Mouse (Mus musculus) heart, postnatal 10 days (tissue): ENCODE data around the gene Zfp512b. TPM values are rescaled to one million over a fixed set of nuclear protein-coding genes. Genes with fewer than 3 reads are reported as not detected.

Source experiments
- DNase-seq, 2 experiments: peaks; one replicate each; pipeline ENCODE4 v3.0.0; 2021
- intact Hi-C: fragments of 180-260 bp; cut with DNase I; formaldehyde crosslinking; loops from one replicate; pipeline ENCODE4 v1.15.1; 2025
- total RNA-seq, 2 experiments: library from RNA; stranded (reverse); gene quantifications; 2 replicates each; pipeline ENCODE4 v1.2.3; 2021

The Zfp512b gene
- total RNA-seq, 2 experiments from 2014 or later, result 31.2 to 39.5 TPM

- no peak for DNase-seq
- intact Hi-C loops, result no loop called here
Observed at GRCm38 (mm10) chr2:181591528-181592085, 996 bp downstream of the Zfp512b start, which contains the start of gene Prpf6. Gene Prpf6, plus strand, starts transcription at chr2:181591868.

GRCm38 (mm10) chr2:181590471-181590870, 2.1 kb downstream of the Zfp512b start:
- no peak for DNase-seq
- intact Hi-C loops, result no loop called here

DNA sequence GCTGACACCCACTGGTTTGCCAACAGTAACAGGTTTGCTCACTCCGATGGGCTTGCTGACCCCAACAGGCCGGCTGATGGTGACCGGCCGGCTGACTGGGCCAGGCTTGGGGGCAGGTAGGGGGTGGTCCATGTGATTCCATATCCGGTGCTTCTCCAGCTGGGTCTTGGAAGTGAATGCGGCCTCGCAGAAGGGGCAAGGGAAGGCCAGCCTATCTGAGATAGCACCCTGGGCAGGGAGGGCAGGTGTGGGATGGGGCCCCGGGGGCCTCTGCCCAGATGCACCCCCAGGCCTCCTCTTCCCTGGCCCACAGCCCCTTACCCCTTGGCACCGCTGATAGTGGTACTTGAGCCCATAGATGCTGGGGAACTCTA, 2.9 kb downstream of the Zfp512b start:
- intact Hi-C loops, result no loop called here
- DNase-seq, result no peak

GRCm38 (mm10) chr2:181589011-181589731, 3.4 kb downstream of the Zfp512b start:
- no peak for DNase-seq
- intact Hi-C loops, result no loop called here

DNA sequence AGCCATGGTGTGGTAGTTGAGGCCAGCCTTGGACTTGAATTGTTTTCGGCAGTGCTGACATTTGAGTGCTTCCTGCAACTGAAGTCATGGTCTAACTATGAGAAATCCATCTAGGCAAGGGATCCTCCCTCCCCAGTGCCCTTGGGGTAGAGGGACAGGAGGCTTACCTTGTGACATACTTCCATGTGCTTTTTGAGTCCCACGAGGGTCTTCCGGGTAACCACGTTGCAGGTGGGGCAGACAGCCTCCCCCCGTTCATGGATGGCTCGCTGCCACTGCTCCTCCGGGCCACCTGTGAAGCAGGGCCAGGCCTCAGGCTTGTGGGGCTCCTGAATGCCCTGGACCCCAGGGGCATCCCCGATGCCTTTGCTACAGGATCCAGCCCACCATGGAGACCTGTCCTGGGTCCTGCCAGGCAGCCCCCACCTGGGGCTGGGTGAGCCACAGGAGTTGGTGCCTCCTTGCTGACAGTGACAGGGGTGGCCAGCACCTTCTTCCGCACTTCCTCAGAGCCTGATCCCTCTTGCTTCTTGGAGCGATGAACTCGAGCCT, 4.3 kb downstream of the Zfp512b start:
- no peak for DNase-seq
- intact Hi-C loops, result no loop called here

DNA sequence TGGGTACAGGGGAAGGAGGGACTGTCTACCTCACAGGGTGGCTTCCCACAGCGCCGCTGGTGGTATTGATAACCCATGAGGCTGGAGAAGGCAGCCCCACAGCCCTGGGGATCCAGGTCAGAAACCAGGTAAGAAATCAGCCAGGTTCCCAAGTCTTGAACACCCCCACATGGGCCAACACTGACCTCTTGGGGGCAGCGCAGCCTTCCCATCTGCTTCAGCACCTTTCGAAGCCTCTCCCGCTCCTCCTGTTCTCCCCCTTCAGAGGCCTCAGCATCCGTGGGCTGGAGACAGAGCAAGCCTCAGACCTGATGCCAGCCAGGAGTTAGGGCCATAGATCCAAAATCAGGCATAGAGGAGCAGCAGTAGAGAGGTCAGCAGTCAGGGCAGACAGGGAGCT, 4.8 kb downstream of the Zfp512b start:
- intact Hi-C loops, result no loop called here

GRCm38 (mm10) chr2:181586124-181586523, 6.5 kb downstream of the Zfp512b start:
- intact Hi-C loops, result no loop called here
- DNase-seq, result no peak

More for the DNA sequence above, 4.8 kb downstream of the Zfp512b start:
- no peak for DNase-seq

GRCm38 (mm10) chr2:181585506-181585905, 7.1 kb downstream of the Zfp512b start:
- no peak for DNase-seq

GRCm38 (mm10) chr2:181584411-181584942, 8.1 kb downstream of the Zfp512b start, which contains the start of gene Uckl1:
Gene Uckl1, minus strand, starts transcription at chr2:181584892.
- intact Hi-C loops, result no loop called here
- no peak for DNase-seq

More at GRCm38 (mm10) chr2:181585506-181585905, 7.1 kb downstream of the Zfp512b start:
- intact Hi-C loops, result no loop called here

DNA sequence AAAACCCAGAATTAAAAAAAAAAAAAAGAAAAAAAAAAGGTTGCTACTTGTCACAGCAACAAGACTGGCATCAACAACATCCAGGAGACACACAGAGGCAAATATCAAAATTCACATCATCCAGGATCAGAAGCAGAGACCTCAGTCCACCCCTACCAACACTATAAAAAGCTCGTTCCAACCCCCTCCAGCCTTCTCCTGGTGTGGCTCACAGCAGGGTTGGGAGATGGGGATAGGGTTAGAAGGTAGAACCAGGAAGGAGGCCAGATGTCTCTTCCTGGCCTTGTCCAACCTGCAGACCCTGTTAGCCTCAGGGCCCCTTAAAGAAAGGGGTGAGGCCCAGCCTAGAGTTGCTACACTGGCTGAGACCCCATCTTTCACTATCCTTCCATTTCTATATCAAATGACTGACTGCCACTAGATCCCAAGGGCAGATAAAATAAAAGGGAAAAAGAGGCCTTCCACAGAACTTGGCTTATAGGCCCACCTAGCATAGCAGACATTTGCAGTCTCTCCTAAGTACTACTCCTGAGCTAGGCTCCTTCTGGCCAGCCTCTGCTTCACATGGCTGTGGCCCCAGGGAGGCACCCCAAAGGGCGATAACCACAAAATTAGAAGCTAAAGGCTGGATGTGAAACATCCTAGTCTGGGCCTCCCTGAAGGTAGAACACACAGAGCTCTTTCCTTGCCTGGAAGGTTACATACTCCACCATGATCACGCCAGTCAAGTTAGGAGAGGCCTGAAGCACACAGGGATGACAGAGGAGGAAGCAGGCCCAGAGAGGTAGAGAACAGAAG, 8.9 kb downstream of the Zfp512b start:
- no peak for DNase-seq
- intact Hi-C loops, result no loop called here

GRCm38 (mm10) chr2:181582939-181583338, 9.7 kb downstream of the Zfp512b start:
- intact Hi-C loops, result no loop called here
- no peak for DNase-seq

GRCm38 (mm10) chr2:181582358-181582757, 10.2 kb downstream of the Zfp512b start:
- DNase-seq, result no peak
- intact Hi-C loops, result no loop called here

DNA sequence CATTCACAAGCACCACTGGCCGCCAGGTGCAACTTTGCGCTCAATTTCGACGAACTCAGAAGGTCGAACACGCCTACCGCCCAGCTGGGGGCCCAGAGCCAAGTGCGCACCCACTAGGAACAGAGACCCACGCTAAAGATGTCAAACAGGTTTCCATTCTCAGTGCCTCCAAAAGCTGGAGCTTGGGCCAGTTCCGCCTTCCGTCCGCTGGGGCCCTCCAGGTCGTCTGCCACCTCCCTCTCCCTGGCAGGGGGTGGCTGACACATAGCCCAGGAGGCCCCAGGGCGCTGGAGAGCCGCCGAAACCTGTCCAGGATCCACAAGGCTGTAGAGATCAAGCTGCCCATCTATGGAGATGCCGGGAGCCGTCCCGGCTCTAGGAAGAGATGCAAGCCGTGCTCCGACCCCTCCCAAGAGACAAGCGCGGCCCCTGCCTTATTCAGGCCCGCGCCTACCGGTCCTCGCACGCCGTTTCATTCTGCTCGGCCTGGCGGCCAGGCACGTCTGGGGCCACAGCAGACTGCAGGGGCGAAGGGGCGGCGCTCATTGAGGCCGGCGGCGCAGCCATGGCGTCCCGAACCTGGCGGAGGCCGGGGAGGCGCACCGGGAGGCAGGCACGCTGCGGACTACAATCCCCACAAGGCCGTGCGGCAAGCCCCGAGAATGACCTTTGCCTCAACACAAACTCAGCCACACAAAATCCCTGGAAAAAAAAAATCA, 11.0 kb downstream of the Zfp512b start:
- DNase-seq, result peak; percentile 91 to 93
- intact Hi-C loops, result loop anchor here (2.0 kb wide), 2 partner anchors 61 to 189 kb away; partner anchors contain the start of gene Dnajc5

DNA sequence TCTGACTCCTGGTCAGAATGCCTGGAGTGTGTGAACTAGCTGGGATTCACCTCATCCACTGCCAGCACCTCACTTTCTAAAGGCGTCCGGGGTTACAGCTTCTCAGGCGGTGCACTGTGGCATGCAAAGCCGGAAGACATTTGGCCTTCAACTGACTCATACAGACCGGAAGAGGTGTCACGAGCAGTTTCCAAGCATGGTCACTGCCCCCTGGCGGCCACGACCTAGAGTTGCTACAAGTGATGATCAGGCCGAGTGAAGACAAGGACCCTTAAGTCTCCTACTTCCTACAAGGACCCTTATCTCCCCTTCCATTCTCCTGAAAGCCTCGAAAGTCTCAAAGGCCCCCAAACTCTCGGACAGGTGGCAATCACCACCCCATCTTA, 11.6 kb downstream of the Zfp512b start:
- DNase-seq, result peak; percentile 89 to 91
- intact Hi-C loops, result loop anchor here (2.0 kb wide), 2 partner anchors 60 to 188 kb away; partner anchors contain the start of gene Dnajc5

DNA sequence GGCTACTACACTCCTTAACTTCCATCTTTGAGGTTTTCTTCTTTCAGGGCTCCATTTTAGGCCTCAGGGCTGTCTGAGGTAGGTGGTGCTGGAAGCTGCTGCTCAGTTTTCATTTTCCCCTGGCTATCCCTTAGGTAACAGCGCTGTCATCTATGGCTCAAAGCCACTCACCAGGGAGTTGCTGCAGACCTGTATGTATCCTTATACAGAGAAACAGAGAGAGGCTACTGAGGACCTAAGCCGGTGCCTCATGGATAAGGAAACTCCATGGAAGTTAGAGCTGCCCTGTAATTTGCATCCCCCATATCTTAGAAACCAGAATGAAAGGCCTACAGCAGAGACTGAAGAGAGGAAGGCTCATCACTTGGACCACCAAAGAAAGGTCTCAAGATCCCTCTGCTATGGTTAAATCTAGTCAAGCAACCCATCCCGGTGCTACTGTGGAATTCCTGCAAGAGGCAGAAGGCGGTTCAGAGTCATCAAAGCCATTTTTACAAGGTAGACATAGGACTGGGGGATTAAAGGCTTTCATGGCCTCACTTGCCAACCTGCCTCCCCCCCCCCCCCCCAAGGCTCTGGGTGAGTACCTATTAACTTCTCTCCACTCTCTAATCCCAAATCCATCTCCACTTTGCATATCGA, 12.4 kb downstream of the Zfp512b start:
- intact Hi-C loops, result loop anchor here (2.0 kb wide), 2 partner anchors 59 to 187 kb away; partner anchors contain the start of gene Dnajc5
- DNase-seq, result no peak

GRCm38 (mm10) chr2:181579681-181580080, 12.9 kb downstream of the Zfp512b start:
- intact Hi-C loops, result loop anchor here (2.0 kb wide), 2 partner anchors 59 to 187 kb away; partner anchors contain the start of gene Dnajc5
- no peak for DNase-seq

DNA sequence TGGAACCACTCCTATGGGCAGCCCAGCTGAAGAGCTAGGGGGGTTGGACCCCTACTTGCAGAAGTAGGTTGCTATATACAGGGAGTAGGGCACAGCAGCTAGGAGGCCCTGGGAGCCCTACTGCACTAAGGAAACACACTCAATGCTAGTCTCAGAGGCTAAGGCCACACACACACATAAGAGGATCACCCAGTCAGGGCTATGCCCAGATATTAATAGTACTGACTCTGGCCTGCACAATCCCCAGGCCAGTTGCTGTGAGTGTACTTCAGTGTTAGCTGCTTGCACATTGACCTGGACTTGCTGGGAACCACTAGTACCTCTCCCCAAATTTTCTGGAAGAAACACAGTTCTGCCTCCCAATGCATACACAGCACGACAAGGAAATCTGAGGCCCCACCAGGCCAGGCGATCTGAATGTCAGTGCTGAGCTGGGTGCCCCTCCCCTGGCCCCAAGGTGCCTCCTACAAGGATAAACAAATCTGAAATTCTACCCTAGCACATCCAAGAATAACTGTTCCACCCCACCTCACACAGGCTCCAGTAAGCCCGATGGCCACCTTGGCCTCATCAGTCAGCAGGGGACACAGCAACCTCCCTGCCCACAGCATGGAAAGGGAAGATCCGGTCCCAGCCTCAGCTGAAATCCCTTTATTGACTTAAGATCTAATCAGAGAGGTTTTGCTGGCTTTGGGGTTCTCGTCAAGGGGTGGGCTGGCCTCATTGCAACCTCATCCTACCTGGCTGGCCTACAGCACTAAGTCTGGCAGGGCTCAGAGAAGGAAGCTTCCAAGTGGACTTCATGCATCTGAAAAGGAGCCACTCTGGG, 13.6 kb downstream of the Zfp512b start:
- intact Hi-C loops, result no loop called here
- DNase-seq, result no peak

DNA sequence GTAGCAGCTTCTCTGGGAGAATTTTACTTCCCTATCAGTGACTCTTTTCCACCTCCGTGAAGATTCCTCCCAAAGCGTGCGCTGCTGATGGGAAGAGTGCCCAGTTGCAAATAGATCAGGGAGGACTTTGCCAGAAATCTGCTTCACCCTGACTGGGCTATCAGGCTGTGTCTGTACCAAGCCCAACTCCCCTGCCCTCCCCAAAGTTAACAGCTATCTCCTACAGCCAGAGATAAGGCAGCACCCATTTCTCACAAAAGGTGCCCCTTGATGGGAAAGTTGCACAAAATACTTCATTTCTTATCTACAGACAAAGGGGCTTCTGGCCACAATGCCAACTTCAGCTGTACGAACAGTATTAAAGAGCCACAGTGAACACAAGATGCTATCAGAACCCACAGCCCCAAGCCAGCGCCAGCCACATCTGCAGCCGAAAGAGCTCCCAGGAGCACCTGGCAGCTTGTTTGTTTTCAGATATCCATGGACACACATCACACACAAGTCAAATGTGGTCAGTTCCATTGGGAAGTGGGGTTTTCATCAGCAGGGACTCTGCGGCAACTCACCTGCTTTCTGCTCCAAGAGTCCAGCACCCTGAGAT, 14.5 kb downstream of the Zfp512b start:
- intact Hi-C loops, result no loop called here
- DNase-seq, result no peak
